Mouse (Mus musculus) stomach, postnatal 0 days (tissue): ENCODE measurements around the gene Myh8. TPM values are rescaled to one million over a fixed set of nuclear protein-coding genes. Genes with fewer than 3 reads are reported as not detected.

Experiments used
- ATAC-seq: fragments of 200-750 bp; cut with Nextera tagmentation; 2 replicates; pipeline ENCODE4 v1.8.0; 2017; ENCODE audit not compliant: low FRiP score, low TSS enrichment
- DNase-seq: peaks from one replicate; pipeline ENCODE4 v3.0.0-alpha.2; 2016; ENCODE audit warnings: low spot score
- H3K27ac ChIP-seq: fragments of 300-500 bp; sonication (generic); replicated peaks from 2 replicates; pipeline ENCODE4 v1.5.1; 2014; ENCODE audit warnings: mild to moderate bottlenecking, control low read depth
- H3K27me3 ChIP-seq: fragments of 300-500 bp; sonication (generic); 2 replicates; pipeline ENCODE4 v1.6.1; 2014; ENCODE audit warnings: low read length; ENCODE audit not compliant: control insufficient read depth, insufficient read depth
- H3K36me3 ChIP-seq: fragments of 300-500 bp; sonication (generic); 2 replicates; pipeline ENCODE4 v1.6.1; 2014; ENCODE audit warnings: low read length, mixed read lengths; ENCODE audit not compliant: control insufficient read depth, insufficient read depth
- H3K4me1 ChIP-seq: fragments of 300-500 bp; sonication (generic); replicated peaks from 2 replicates; pipeline ENCODE4 v1.6.1; 2014; ENCODE audit warnings: antibody characterized with exemption; ENCODE audit not compliant: control insufficient read depth, insufficient read depth
- H3K4me2 ChIP-seq: fragments of 300-500 bp; sonication (generic); replicated peaks from 2 replicates; pipeline ENCODE4 v1.6.1; 2014; ENCODE audit warnings: low read depth, mild to moderate bottlenecking, control low read depth, moderate library complexity
- H3K4me3 ChIP-seq: fragments of 300-500 bp; sonication (generic); 2 replicates; pipeline ENCODE4 v1.5.1; 2014; ENCODE audit warnings: low read depth, low read length, control low read depth
- H3K9ac ChIP-seq: fragments of 300-500 bp; sonication (generic); 2 replicates; pipeline ENCODE4 v1.6.1; 2014; ENCODE audit warnings: mild to moderate bottlenecking, low read length, control low read depth, mixed read lengths
- H3K9me3 ChIP-seq: fragments of 300-500 bp; sonication (generic); 2 replicates; pipeline ENCODE4 v1.6.1; 2016; ENCODE audit warnings: low read length; ENCODE audit not compliant: control insufficient read depth
- CTCF ChIP-seq: IDR thresholded peaks from 2 replicates; pipeline ENCODE4 v1.5.1; 2016; ENCODE audit warnings: antibody characterized with exemption, low read depth, mild to moderate bottlenecking, moderate library complexity
- EP300 ChIP-seq: optimal IDR thresholded peaks from 2 replicates; pipeline ENCODE3; 2016; ENCODE audit warnings: antibody characterized with exemption
- WGBS: fragments of 180-500 bp; shearing (Covaris S2); extraction: QIAGEN DNeasy Blood & Tissue Kit; methylation state at CpG from one replicate; pipeline ENCODE4 v1.1.7; 2014; 5-methylcytosine and 5-hydroxymethylcytosine counted together
- polyA plus RNA-seq: library from polyadenylated mRNA; unstranded; fragments of >200 nt; fragmentation: Nextera tagmentation; extraction: Ambion mirVana; gene quantifications from 2 replicates; pipeline ENCODE4 v1.2.1, GENCODE M21; 2015

Myh8 gene
- polyA plus RNA-seq, 1 experiment from 2014 or later: 0.24 TPM

DNA sequence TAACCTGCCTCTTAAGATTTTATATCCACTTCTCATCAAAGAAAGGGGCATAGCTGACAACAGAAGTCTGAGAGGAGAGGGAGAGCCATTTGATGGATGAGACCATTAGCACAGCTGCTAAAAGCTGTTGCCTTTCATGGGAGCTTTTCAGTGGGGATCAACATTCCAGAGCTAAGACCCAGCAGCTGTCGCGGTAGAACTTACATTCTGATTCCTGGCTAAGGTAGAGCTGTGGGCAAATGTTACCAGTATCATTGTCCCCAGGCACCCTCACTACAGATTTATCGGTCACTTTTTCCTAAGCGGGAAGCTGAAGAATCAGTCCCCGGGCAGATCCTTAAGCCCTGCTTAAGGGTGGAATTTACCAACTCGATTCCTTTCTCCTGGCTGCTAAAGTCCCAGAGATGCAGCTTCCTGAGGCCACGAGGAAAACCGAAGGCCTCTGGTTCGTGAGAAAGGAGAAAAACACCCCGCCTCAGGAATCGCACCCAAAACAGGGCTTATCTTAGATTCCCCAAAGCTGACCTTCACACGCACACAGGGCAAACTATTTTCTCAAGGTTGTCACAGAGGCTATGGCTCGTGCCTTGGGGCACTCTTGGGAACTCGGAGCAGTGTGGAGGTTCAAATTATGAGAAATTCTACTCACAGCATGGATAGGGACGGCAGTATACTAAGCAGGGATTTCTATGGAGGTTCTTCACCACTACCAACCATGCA lies 37.0 kb downstream of the Myh8 start:
- no peaks in the 10 kb centered on the region for H3K27me3 ChIP-seq
- H3K9ac ChIP-seq: no peak overlapping the region
- H3K36me3 ChIP-seq: no peaks in the 10 kb centered on the region
- WGBS: 28% methylated on average over 15 of the region's 15 CpGs
- DNase-seq (no peak), ATAC-seq (no peak)
- no peak overlapping the region for H3K4me2 ChIP-seq
- no peak overlapping the region for H3K4me3 ChIP-seq
- no peaks in the 10 kb centered on the region for H3K4me1 ChIP-seq
- no peak overlapping the region for H3K27ac ChIP-seq
- TF ChIP-seq CTCF (no peak), EP300 (no peak)
- H3K9me3 ChIP-seq: no peaks in the 10 kb centered on the region

DNA sequence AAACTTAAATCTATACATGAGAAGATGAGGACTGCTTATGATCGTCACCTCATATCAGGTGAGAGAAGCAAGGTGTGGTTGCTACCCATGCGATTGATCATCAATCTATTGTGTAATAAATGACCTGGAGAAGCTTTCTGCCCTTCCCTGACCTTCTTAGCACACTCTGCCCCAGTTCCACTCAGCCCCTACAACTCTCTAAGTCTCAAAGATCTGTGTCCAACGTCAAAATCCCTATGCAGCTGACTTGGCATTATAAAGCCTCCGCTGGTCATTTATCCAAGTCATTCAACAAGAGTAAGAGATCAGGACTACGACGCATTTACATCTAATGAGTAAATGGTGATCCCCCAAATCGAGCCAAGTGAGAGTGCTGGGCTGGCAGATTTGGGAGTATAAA lies 44.4 kb downstream of the Myh8 start, which contains the start of gene Myh13:
Myh13 (plus strand) TSS at position 301 of the 400 bp plus-strand sequence.
- ATAC-seq: no peak
- no peak within 1 kb of the TSS for H3K4me2 ChIP-seq
- no peak for TF ChIP-seq CTCF
- TF ChIP-seq EP300: no peak
- no peak within 1 kb of the TSS for H3K9ac ChIP-seq
- WGBS: 78% methylated on average over 7 of the region's 7 CpGs
- no peaks in the 10 kb centered on the region for H3K4me1 ChIP-seq
- no peak for DNase-seq
- H3K36me3 ChIP-seq: no peaks in the 10 kb centered on the region
- no peak within 1 kb of the TSS for H3K4me3 ChIP-seq
- H3K27ac ChIP-seq: no peak within 1 kb of the TSS
- no peaks in the 10 kb centered on the region for H3K9me3 ChIP-seq
- no peaks in the 10 kb centered on the region for H3K27me3 ChIP-seq

DNA sequence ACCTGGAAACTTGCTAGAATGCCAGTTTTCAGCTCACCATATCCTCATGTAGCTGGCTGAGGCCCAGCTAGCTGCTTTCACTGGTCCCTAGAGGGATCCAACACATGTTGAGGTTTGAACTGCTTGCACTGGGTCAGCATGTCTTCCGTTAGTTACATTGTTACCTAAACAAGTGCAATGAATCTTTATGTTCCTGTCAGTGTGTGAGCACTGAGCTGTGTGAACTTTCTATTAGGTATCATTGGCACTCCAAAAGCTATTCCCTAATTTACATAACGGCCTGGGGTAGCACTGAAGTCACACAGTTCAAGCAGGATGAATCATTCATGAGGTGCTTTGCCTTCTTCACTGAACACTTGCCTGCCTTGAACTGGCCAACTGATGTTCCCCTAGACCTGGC lies 49.6 kb downstream of the Myh8 start:
- H3K4me3 ChIP-seq: no peak overlapping the region
- 67% methylated on average over 2 of the region's 2 CpGs for WGBS
- H3K9me3 ChIP-seq: no peaks in the 10 kb centered on the region
- no peak overlapping the region for H3K4me2 ChIP-seq
- no peaks in the 10 kb centered on the region for H3K36me3 ChIP-seq
- ATAC-seq (no peak), DNase-seq (no peak)
- H3K4me1 ChIP-seq: no peaks in the 10 kb centered on the region
- no peak overlapping the region for H3K9ac ChIP-seq
- TF ChIP-seq CTCF (no peak), EP300 (no peak)
- no peak overlapping the region for H3K27ac ChIP-seq
- H3K27me3 ChIP-seq: no peaks in the 10 kb centered on the region

DNA sequence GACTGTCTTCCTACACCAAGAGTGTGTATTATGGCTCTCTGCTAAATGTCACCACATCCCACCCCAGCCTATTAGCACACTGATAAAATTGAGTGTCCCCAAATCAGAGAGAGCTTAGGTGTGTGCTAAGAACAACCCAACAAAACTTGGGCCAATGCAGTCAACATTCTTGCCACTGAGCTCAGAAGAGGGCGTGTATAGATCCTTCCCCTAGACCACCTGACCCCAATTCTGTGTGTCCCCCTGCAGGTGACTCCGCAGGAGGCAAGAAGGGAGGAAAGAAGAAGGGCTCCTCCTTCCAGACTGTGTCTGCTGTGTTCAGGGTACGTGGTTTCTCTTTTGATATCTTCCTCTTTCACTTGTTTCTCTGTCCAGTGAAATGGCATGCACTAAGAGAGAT lies 67.6 kb downstream of the Myh8 start:
- ATAC-seq (no peak), DNase-seq (no peak)
- Histone ChIP-seq H3K9me3 (no peaks in the 10 kb centered on the region), H3K4me1 (no peaks in the 10 kb centered on the region), H3K27ac (no peak overlapping the region), H3K27me3 (no peaks in the 10 kb centered on the region), H3K4me3 (no peak overlapping the region), H3K9ac (no peak overlapping the region), H3K4me2 (no peak overlapping the region), H3K36me3 (no peaks in the 10 kb centered on the region)
- 77% methylated on average over 3 of the region's 3 CpGs for WGBS
- no peak for TF ChIP-seq EP300
- no peak for TF ChIP-seq CTCF

DNA sequence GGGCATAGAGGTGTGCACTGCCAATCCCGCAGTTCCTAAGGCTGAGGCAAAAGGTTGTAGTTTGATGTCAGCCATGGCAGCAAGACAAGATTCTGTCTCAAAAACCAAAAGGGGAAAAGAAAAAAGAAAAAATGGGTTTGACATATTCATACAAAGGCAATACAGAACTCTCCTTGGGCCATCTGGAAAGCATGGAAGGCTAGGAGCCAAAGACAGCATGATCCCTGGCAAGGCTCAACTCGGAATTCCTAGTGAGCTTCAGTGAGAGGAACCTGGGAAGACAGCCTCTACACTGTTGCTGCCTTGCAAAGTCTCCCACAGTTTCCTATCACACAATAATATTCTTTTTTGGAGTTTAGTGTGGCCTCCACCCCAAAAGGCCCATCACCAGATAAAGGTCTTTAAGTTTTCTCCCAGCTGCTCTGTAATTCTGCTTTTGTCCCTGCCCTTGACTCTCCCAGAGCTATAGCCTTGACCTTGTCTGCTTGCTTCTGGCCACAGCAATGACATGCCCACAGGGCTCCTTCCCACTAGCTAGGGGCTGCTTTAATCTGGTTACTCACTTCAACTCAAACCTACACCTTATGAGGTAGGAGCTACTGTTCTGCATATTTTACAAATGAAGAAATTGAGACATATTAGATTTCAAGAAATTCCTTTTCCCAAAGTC lies 68.4 kb downstream of the Myh8 start:
- Histone ChIP-seq H3K27ac (no peak overlapping the region), H3K9me3 (no peaks in the 10 kb centered on the region), H3K4me1 (no peaks in the 10 kb centered on the region), H3K4me3 (no peak overlapping the region), H3K27me3 (no peaks in the 10 kb centered on the region), H3K4me2 (no peak overlapping the region), H3K36me3 (no peaks in the 10 kb centered on the region), H3K9ac (no peak overlapping the region)
- 58% methylated on average over 2 of the region's 2 CpGs for WGBS
- no peak for TF ChIP-seq EP300
- no peak for TF ChIP-seq CTCF
- no peak for ATAC-seq
- no peak for DNase-seq

DNA sequence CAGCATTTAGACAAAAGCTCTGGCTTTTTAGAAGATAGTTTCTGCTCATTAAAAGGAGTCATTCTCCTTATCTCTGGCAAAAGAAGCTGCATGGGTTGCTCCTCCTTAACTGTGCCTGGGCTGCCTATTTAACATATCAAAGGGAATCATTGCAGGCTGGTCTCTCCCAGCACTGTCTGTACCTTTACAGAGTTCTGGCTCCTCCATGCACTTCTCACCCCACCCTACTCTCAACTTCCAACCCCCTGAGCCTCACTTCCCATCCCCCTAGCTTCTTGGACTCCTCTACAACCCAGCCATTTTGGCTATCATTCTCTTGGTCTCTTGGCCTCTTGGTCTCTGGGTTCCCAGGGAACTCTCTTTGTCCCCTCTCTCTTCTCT lies 68.9 kb downstream of the Myh8 start:
- Histone ChIP-seq H3K9me3 (no peaks in the 10 kb centered on the region), H3K27ac (no peak overlapping the region), H3K9ac (no peak overlapping the region), H3K4me3 (no peak overlapping the region), H3K36me3 (no peaks in the 10 kb centered on the region), H3K27me3 (no peaks in the 10 kb centered on the region), H3K4me2 (no peak overlapping the region), H3K4me1 (no peaks in the 10 kb centered on the region)
- DNase-seq (no peak), ATAC-seq (no peak)
- TF ChIP-seq CTCF (no peak), EP300 (no peak)
